Mouse (Mus musculus): ENCODE data around the gene Nop56.

The Nop56 gene

DNA sequence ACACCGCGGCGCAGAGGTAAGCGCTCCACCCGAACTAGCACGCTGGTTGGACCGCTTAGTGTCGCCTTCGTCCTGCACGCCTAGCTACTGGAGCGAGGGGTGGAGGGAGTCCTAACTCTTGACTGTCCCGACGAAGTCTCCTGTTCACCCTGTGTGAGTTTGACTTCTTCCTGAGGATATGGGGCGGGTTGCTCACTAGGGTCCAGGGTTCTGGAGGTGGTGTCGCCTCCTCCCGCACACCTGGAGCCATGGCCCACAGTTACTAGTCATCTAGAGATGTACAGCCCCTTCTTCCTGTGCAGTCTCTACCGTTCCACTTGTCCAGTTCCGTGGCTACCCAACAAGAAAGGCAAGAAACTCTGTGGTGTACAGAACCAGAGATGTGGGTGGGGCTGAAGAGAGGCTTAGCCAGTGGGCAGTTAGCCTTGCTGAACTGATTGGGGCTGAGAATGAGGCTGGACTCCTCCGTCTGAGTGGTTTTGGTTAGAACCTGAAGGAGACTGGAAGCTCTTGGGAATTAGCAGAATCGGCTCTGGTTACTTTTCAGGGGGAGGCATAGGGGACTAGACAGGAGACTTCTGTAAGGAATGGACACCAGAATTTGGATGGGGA is 22.0 kb downstream of the Nop56 start:
- DNase-seq = no peak

DNA sequence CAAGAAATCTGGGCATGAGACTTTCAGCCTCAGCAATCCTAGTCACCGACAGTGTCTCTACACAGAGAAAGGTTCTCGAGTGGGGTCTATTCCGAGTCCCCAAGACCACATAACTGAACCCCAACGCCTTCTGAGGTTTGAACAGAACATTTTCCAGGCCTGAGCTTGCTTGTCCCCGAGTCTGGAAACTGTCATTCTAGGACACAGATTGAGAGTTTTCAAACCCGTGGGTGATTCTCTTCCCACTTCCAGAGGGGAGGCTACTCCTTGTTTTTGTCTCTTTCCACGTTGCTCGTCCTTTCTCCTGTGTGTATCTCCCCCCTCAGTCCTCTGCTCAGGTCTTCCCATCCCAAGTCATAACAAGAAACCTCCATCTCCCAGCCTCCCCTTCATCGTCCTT is 23.4 kb downstream of the Nop56 start:
- DNase-seq = no peak

- DNase-seq = no peak
Measured at GRCm38 (mm10) chr2:130303014-130303413, 28.8 kb downstream of the Nop56 start.

DNA sequence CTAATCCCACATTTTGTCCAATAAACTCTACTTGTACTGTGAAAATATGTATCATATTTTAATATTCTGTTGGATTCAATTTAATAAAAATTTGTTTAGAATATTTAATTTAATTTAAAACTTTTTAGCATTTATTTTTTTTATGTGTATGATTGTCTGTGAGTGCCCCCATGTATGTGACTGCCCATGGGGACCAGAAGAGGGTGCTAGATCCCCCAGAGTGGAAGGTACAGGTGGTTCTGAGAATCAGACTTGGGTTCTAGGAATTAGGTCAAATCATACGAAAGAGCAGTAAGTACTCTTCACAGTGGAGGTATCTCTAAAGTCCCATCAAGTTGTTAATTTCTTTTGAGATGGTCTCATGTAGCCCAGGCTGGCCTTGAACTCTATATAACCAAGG is 52.8 kb downstream of the Nop56 start:
- no peak for DNase-seq

Data from thymus, postnatal 25 days (tissue).